Mouse (Mus musculus): ENCODE data around the gene Daam2. TPM values are rescaled to one million over a fixed set of nuclear protein-coding genes. Genes with fewer than 3 reads are reported as not detected.

Gene Daam2
- total RNA-seq, 1 experiment, result 0.13 TPM

DNA sequence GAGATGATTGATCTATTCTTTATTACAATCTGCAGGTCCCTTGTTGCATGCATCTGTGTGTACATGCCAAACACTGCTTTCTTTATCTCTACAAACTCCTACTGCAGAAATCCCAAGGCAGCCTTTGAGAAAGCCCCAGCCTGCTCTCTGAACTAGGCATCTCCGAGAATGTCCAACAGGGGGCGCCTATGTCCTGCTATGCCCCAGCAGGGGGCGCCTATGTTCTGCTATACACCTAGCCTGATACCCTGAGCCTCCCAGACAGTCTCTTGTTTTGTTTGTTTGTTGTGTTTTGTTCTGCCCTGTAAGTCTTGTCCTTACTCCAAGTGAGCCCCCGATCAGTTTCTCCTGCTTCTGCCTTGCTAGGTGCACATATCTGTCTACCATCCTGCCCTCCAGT lies 95.9 kb downstream of the Daam2 start:
- Histone ChIP-seq H3K4me3 (ENCODE audit: insufficient read depth in 1 of 2, low read depth in 1 of 2, low read length in 2 of 2, poor library complexity in 1 of 2, severe bottlenecking in 1 of 2) (no peak overlapping the region), H3K4me1 (ENCODE audit: control insufficient read depth in 2 of 2, insufficient read depth in 2 of 2, low read length in 2 of 2, poor library complexity in 1 of 2) (no peaks in the 10 kb centered on the region), H3K27ac (ENCODE audit: insufficient read depth, low read depth, low read length, poor library complexity, severe bottlenecking) (no peak overlapping the region), H3K9me3 (ENCODE audit: control insufficient read depth, insufficient read depth, low read depth, low read length) (no peaks in the 10 kb centered on the region), H3K36me3 (ENCODE audit: control insufficient read depth, insufficient read depth, low read length, poor library complexity, severe bottlenecking) (no peaks in the 10 kb centered on the region), H3K9ac (ENCODE audit: insufficient read depth, low read depth, low read length, poor library complexity, severe bottlenecking) (no peak overlapping the region)
- TF ChIP-seq ZNF384 (IDR thresholded peaks at IDR 0.05; ENCODE audit: low read depth, low read length) (no peak), HCFC1 (IDR thresholded peaks at IDR 0.05; ENCODE audit: borderline replicate concordance, insufficient read depth, low read length) (no peak), MAFK (IDR thresholded peaks at IDR 0.05; ENCODE audit: insufficient read depth, low read depth, low read length) (no peak), ZC3H11A (IDR thresholded peaks at IDR 0.05; ENCODE audit: borderline replicate concordance, low read depth, low read length) (peak; percentile 68; the same call in 1 of the 2 replicates), CHD2 (IDR thresholded peaks at IDR 0.05; ENCODE audit: low read depth, low read length) (no peak)
- DNase-seq (ENCODE audit: low read depth, low spot score), result peak; percentile 40
- in situ Hi-C loops (cut with MboI; ENCODE audit: low sequenced_read_pairs in 2 of 2, unreplicated experiment in 2 of 2), result no loop called here

DNA sequence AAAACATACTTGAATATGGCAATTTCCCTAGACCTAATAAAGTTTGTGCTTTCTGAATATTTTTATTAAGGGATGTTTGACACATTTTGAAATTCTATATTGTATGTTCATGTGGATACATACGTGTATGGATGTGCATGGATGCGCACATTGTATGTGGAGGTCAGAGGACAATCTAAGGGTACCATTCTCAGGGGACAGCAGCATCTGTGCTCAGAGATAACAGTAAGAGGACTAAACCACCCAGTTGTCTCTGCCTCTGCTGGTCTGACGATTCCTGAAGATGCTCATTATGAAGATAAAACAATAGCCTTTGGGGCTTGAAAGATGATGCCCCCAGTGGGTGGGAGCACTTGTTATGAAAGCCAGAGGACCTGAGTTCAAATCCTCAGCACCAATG lies 99.3 kb downstream of the Daam2 start:
- in situ Hi-C loops (cut with MboI; ENCODE audit: low sequenced_read_pairs in 2 of 2, unreplicated experiment in 2 of 2), result no loop called here
- Histone ChIP-seq H3K9me3 (ENCODE audit: control insufficient read depth, insufficient read depth, low read depth, low read length) (no peaks in the 10 kb centered on the region), H3K9ac (ENCODE audit: insufficient read depth, low read depth, low read length, poor library complexity, severe bottlenecking) (no peak overlapping the region), H3K36me3 (ENCODE audit: control insufficient read depth, insufficient read depth, low read length, poor library complexity, severe bottlenecking) (no peaks in the 10 kb centered on the region), H3K4me3 (ENCODE audit: insufficient read depth in 1 of 2, low read depth in 1 of 2, low read length in 2 of 2, poor library complexity in 1 of 2, severe bottlenecking in 1 of 2) (no peak overlapping the region), H3K4me1 (ENCODE audit: control insufficient read depth in 2 of 2, insufficient read depth in 2 of 2, low read length in 2 of 2, poor library complexity in 1 of 2) (no peaks in the 10 kb centered on the region), H3K27ac (ENCODE audit: insufficient read depth, low read depth, low read length, poor library complexity, severe bottlenecking) (no peak overlapping the region)
- no peak for DNase-seq (ENCODE audit: low read depth, low spot score)
- TF ChIP-seq MAFK (IDR thresholded peaks at IDR 0.05; ENCODE audit: insufficient read depth, low read depth, low read length) (no peak), CHD2 (IDR thresholded peaks at IDR 0.05; ENCODE audit: low read depth, low read length) (no peak), ZC3H11A (IDR thresholded peaks at IDR 0.05; ENCODE audit: borderline replicate concordance, low read depth, low read length) (no peak), ZNF384 (IDR thresholded peaks at IDR 0.05; ENCODE audit: low read depth, low read length) (no peak), HCFC1 (IDR thresholded peaks at IDR 0.05; ENCODE audit: borderline replicate concordance, insufficient read depth, low read length) (no peak)

DNA sequence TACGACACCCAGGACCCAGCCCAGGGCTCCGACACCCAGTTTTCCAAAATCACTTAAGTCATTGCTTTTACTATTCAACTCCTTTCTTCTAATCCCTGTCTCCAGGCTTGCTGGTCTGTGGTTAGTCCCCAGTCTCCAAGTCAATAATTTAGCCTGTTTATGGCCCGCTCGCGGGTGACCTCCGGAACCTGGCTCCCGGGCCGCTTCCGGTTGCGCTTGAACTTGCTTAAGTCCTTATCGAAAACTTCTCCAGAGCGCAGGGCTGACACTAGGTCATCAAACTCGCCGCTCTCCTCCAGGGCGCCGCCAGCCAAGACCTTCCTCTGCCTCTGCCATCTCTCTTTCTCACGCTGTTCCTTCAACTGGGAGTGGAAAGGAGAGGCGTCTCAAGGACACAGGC lies 105.8 kb downstream of the Daam2 start:
- no peak for DNase-seq (ENCODE audit: low read depth, low spot score)
- Histone ChIP-seq H3K27ac (ENCODE audit: insufficient read depth, low read depth, low read length, poor library complexity, severe bottlenecking) (no peak overlapping the region), H3K36me3 (ENCODE audit: control insufficient read depth, insufficient read depth, low read length, poor library complexity, severe bottlenecking) (peaks cover 3% of the 10 kb centered on the region; the same call in 1 of the 2 replicates), H3K4me1 (ENCODE audit: control insufficient read depth in 2 of 2, insufficient read depth in 2 of 2, low read length in 2 of 2, poor library complexity in 1 of 2) (no peaks in the 10 kb centered on the region), H3K4me3 (ENCODE audit: insufficient read depth in 1 of 2, low read depth in 1 of 2, low read length in 2 of 2, poor library complexity in 1 of 2, severe bottlenecking in 1 of 2) (no peak overlapping the region), H3K9me3 (ENCODE audit: control insufficient read depth, insufficient read depth, low read depth, low read length) (no peaks in the 10 kb centered on the region), H3K9ac (ENCODE audit: insufficient read depth, low read depth, low read length, poor library complexity, severe bottlenecking) (no peak overlapping the region)
- in situ Hi-C loops (cut with MboI; ENCODE audit: low sequenced_read_pairs in 2 of 2, unreplicated experiment in 2 of 2), result no loop called here
- TF ChIP-seq HCFC1 (IDR thresholded peaks at IDR 0.05; ENCODE audit: borderline replicate concordance, insufficient read depth, low read length), result no peak
- no peak for TF ChIP-seq MAFK (IDR thresholded peaks at IDR 0.05; ENCODE audit: insufficient read depth, low read depth, low read length)
- no peak for TF ChIP-seq ZNF384 (IDR thresholded peaks at IDR 0.05; ENCODE audit: low read depth, low read length)

DNA sequence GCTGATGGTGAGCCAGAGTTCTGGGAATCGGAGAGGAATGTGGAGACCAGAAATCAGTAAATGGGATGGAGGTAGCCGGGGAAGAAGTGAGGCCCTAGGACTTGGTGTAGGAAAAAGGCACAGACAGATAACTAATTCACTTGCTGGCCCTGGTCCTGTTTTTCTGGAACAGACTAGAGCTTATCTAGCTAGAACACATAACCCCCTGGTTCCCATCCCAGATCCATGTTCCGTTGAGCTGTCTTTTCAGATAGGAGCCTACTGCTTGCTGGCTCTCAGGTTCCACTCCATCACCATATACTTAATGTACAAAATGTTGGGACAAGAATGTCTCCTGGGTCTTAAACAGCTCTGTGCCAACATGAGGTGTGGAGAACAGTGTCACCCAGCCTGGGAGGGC lies 106.3 kb downstream of the Daam2 start:
- H3K4me3 ChIP-seq (ENCODE audit: insufficient read depth in 1 of 2, low read depth in 1 of 2, low read length in 2 of 2, poor library complexity in 1 of 2, severe bottlenecking in 1 of 2), result no peak overlapping the region
- no peak overlapping the region for H3K9ac ChIP-seq (ENCODE audit: insufficient read depth, low read depth, low read length, poor library complexity, severe bottlenecking)
- no peaks in the 10 kb centered on the region for H3K9me3 ChIP-seq (ENCODE audit: control insufficient read depth, insufficient read depth, low read depth, low read length)
- in situ Hi-C loops (cut with MboI; ENCODE audit: low sequenced_read_pairs in 2 of 2, unreplicated experiment in 2 of 2), result no loop called here
- TF ChIP-seq HCFC1 (IDR thresholded peaks at IDR 0.05; ENCODE audit: borderline replicate concordance, insufficient read depth, low read length) (no peak), MAFK (IDR thresholded peaks at IDR 0.05; ENCODE audit: insufficient read depth, low read depth, low read length) (no peak), ZC3H11A (IDR thresholded peaks at IDR 0.05; ENCODE audit: borderline replicate concordance, low read depth, low read length) (no peak), ZNF384 (IDR thresholded peaks at IDR 0.05; ENCODE audit: low read depth, low read length) (no peak), CHD2 (IDR thresholded peaks at IDR 0.05; ENCODE audit: low read depth, low read length) (no peak)
- peaks cover 3% of the 10 kb centered on the region; the same call in 1 of the 2 replicates for H3K36me3 ChIP-seq (ENCODE audit: control insufficient read depth, insufficient read depth, low read length, poor library complexity, severe bottlenecking)
- no peak overlapping the region for H3K27ac ChIP-seq (ENCODE audit: insufficient read depth, low read depth, low read length, poor library complexity, severe bottlenecking)
- H3K4me1 ChIP-seq (ENCODE audit: control insufficient read depth in 2 of 2, insufficient read depth in 2 of 2, low read length in 2 of 2, poor library complexity in 1 of 2), result no peaks in the 10 kb centered on the region
- no peak for DNase-seq (ENCODE audit: low read depth, low spot score)

DNA sequence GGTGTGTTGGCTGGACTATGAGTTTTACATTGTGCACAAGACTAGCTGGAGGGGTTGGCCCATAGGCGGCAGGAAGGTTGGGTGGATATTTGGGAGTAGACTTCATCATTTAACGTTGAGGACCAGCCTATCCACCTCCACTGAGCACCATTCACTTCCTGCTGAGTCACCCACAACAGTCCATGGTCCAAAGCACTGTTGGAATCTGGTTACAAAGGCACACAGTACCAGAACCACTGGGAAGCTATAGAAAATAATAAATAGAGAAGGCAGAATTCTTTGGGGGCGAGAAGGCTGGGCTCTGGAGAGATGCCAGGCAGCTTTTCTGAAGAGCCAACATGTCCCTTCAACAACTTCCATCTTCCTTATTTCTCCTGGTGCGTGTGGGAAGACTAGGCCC lies 107.8 kb downstream of the Daam2 start:
- H3K27ac ChIP-seq (ENCODE audit: insufficient read depth, low read depth, low read length, poor library complexity, severe bottlenecking), result no peak overlapping the region
- H3K9me3 ChIP-seq (ENCODE audit: control insufficient read depth, insufficient read depth, low read depth, low read length), result no peaks in the 10 kb centered on the region
- no peak overlapping the region for H3K9ac ChIP-seq (ENCODE audit: insufficient read depth, low read depth, low read length, poor library complexity, severe bottlenecking)
- TF ChIP-seq ZC3H11A (IDR thresholded peaks at IDR 0.05; ENCODE audit: borderline replicate concordance, low read depth, low read length), result no peak
- TF ChIP-seq MAFK (IDR thresholded peaks at IDR 0.05; ENCODE audit: insufficient read depth, low read depth, low read length), result no peak
- TF ChIP-seq HCFC1 (IDR thresholded peaks at IDR 0.05; ENCODE audit: borderline replicate concordance, insufficient read depth, low read length), result no peak
- TF ChIP-seq ZNF384 (IDR thresholded peaks at IDR 0.05; ENCODE audit: low read depth, low read length), result no peak
- TF ChIP-seq CHD2 (IDR thresholded peaks at IDR 0.05; ENCODE audit: low read depth, low read length), result no peak
- H3K4me3 ChIP-seq (ENCODE audit: insufficient read depth in 1 of 2, low read depth in 1 of 2, low read length in 2 of 2, poor library complexity in 1 of 2, severe bottlenecking in 1 of 2), result no peak overlapping the region
- DNase-seq (ENCODE audit: low read depth, low spot score), result no peak
- in situ Hi-C loops (cut with MboI; ENCODE audit: low sequenced_read_pairs in 2 of 2, unreplicated experiment in 2 of 2), result no loop called here
- H3K36me3 ChIP-seq (ENCODE audit: control insufficient read depth, insufficient read depth, low read length, poor library complexity, severe bottlenecking), result peaks cover 3% of the 10 kb centered on the region; the same call in 1 of the 2 replicates
- no peaks in the 10 kb centered on the region; a peak in 1 of 4 replicates for H3K4me1 ChIP-seq (ENCODE audit: control insufficient read depth in 2 of 2, insufficient read depth in 2 of 2, low read length in 2 of 2, poor library complexity in 1 of 2)
